ENCODE assay signal across 8 mouse cellular contexts in the genomic region with DNA sequence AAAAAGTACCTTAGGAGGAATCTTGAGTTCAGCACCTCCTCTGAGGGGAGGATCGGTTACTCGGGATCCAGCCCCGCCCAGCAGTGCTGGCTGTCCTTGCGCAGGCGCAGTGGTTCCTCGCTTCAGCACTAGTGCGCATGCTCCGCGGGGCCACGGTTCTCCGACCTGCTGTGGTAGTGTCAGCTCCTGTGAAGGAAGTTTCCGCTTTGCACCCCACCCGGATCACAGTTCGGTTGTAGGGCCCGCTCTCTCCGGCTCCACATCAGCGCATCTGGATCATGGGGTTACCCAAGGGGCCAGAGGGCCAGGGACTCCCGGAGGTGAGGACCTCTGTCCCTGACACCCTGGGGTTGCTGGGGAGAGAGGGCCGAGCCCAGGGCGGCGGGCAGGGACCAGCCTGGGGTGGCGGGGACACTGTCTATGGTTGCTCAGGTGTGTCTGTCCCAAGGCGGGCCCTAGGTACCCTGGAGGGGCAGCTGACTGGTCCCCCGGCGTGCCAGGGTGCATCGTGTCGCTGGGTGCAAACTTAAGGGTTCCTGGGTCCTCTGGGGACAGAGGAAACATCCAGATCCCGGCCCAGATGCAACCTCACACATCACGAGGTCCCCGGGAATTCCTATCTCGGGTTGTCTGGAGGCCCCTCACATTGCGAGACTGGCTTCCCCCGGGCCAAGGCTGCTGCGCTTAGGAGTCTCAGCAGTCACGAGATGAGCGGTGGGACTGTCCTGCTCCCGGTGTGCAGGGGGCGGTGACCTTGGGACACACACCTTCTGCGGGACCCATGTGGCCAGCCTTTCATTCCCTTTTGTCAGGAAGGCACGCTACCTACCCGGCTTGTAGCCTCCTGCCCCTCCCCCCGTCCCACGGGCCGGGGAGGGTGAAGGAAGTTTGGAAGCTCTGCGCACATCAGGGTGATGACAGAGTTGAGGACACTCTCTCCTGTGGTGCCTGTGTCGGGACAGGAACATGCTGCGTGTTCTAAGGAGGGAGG. TPM values are rescaled to one million over a fixed set of nuclear protein-coding genes. Genes with fewer than 3 reads are reported as not detected.
DNase-seq lines count a peak whose midpoint lies in the region; ATAC-seq and TF ChIP-seq lines count a peak whose summit lies in the region.

A gene (plus strand): TSS at position 112 of the 991 bp plus-strand sequence.

- H3K27ac ChIP-seq in forebrain, embryonic 10.5 days, result peak within 1 kb of the TSS; percentile 87
- peak within 1 kb of the TSS; percentile 71 for H3K27ac ChIP-seq in heart, embryonic 15.5 days
- peak within 1 kb of the TSS; percentile 48 for H3K27ac ChIP-seq in liver, embryonic 14.5 days
- no peak within 1 kb of the TSS for H3K27ac ChIP-seq in neural tube, embryonic 11.5 days (ENCODE audit: low read depth, low read length)
- 0 out of 2 replicates have a peak within 1 kb of the TSS, but pooled peaks have one; percentile 24 for H3K27ac ChIP-seq in stomach, postnatal 0 days (replicated peaks)

- peak within 1 kb of the TSS; percentile 82 for H3K4me3 ChIP-seq in forebrain, embryonic 10.5 days
- peak within 1 kb of the TSS; percentile 87 for H3K4me3 ChIP-seq in heart, embryonic 15.5 days
- peak within 1 kb of the TSS; percentile 63 to 74 for H3K4me3 ChIP-seq in liver, embryonic 14.5 days (ENCODE audit: insufficient read depth in 1 of 2, low read depth in 2 of 2, low read length in 2 of 2)
- H3K4me3 ChIP-seq in neural tube, embryonic 11.5 days (ENCODE audit: low read depth, low read length), result peak within 1 kb of the TSS; percentile 82
- peak within 1 kb of the TSS; percentile 83 for H3K4me3 ChIP-seq in stomach, postnatal 0 days (ENCODE audit: low read depth, low read length)

- peak; percentile 99 for DNase-seq in CD8-positive naive resting alpha-beta T cell, adult 2 months (ENCODE audit: low read depth in 2 of 2, low spot score in 2 of 2)
- peak; percentile 93 for DNase-seq in c-Kit-positive CD71-negative TER-119-negative erythroid progenitor cells, embryonic 14.5 days (ENCODE audit: low read depth)
- DNase-seq in forebrain, embryonic 10.5 days (ENCODE audit: extremely low spot score, low spot score), result peak; percentile 98
- DNase-seq in kidney, postnatal 25 days, result peak; percentile 98 to 99
- peak; percentile 80 to 88 (median 85) for DNase-seq in liver, embryonic 14.5 days (ENCODE audit: low read depth in 3 of 3, low spot score in 3 of 3)
- peak; percentile 97 for DNase-seq in neural tube, embryonic 11.5 days (ENCODE audit: low spot score)
- peak; percentile 98 for DNase-seq in stomach, postnatal 0 days (ENCODE audit: low spot score)

- H3K27me3 ChIP-seq in forebrain, embryonic 10.5 days (ENCODE audit: poor library complexity, severe bottlenecking), result no peaks in the 10 kb centered on the region
- H3K27me3 ChIP-seq in heart, embryonic 15.5 days, result no peaks in the 10 kb centered on the region
- H3K27me3 ChIP-seq in liver, embryonic 14.5 days (ENCODE audit: control insufficient read depth, insufficient read depth, low read length), result no peaks in the 10 kb centered on the region
- H3K27me3 ChIP-seq in neural tube, embryonic 11.5 days (ENCODE audit: control insufficient read depth, insufficient read depth, low read length), result no peaks in the 10 kb centered on the region
- H3K27me3 ChIP-seq in stomach, postnatal 0 days (ENCODE audit: control insufficient read depth, insufficient read depth, low read length), result no peaks in the 10 kb centered on the region

- peak; percentile 90 for ATAC-seq in heart, embryonic 15.5 days (replicated peaks; ENCODE audit: insufficient number of reproducible peaks, insufficient read depth, low FRiP score, low read depth)
- ATAC-seq in liver, embryonic 14.5 days (ENCODE audit: insufficient read depth), result peak; percentile 90
- ATAC-seq in neural tube, embryonic 11.5 days (ENCODE audit: insufficient read depth, low FRiP score, low TSS enrichment), result peak; percentile 89
- peak; percentile 91 for ATAC-seq in stomach, postnatal 0 days (ENCODE audit: low FRiP score, low TSS enrichment)

- H3K36me3 ChIP-seq in forebrain, embryonic 10.5 days (replicated peaks), result peaks cover 11% of the 10 kb centered on the region
- H3K36me3 ChIP-seq in heart, embryonic 15.5 days, result peaks cover 8% of the 10 kb centered on the region
- no peaks in the 10 kb centered on the region for H3K36me3 ChIP-seq in liver, embryonic 14.5 days (replicated peaks; ENCODE audit: control insufficient read depth, insufficient read depth, low read depth)
- H3K36me3 ChIP-seq in neural tube, embryonic 11.5 days (ENCODE audit: control insufficient read depth, insufficient read depth, low read length), result peaks cover 5% of the 10 kb centered on the region; the same call in 1 of the 2 replicates
- no peaks in the 10 kb centered on the region for H3K36me3 ChIP-seq in stomach, postnatal 0 days (ENCODE audit: control insufficient read depth, insufficient read depth, low read length)

- no peaks in the 10 kb centered on the region for H3K9me3 ChIP-seq in forebrain, embryonic 10.5 days
- no peaks in the 10 kb centered on the region for H3K9me3 ChIP-seq in heart, embryonic 15.5 days (replicated peaks)
- no peaks in the 10 kb centered on the region for H3K9me3 ChIP-seq in liver, embryonic 14.5 days (ENCODE audit: control insufficient read depth, low read length)
- no peaks in the 10 kb centered on the region for H3K9me3 ChIP-seq in neural tube, embryonic 11.5 days (ENCODE audit: control insufficient read depth, low read length)
- H3K9me3 ChIP-seq in stomach, postnatal 0 days (ENCODE audit: control insufficient read depth, low read length), result no peaks in the 10 kb centered on the region

- H3K4me2 ChIP-seq in heart, embryonic 15.5 days, result peak within 1 kb of the TSS; percentile 94
- H3K4me2 ChIP-seq in liver, embryonic 14.5 days (ENCODE audit: low read depth), result peak within 1 kb of the TSS; percentile 84
- H3K4me2 ChIP-seq in neural tube, embryonic 11.5 days (ENCODE audit: low read depth), result peak within 1 kb of the TSS; percentile 99
- peak within 1 kb of the TSS; percentile 99 for H3K4me2 ChIP-seq in stomach, postnatal 0 days (replicated peaks; ENCODE audit: low read depth)

- no peak for TF ChIP-seq CTCF in liver, embryonic 14.5 days (IDR thresholded peaks at IDR 0.05; ENCODE audit: low read depth)
- no peak for TF ChIP-seq CTCF in stomach, postnatal 0 days (IDR thresholded peaks at IDR 0.05; ENCODE audit: low read depth)

- H3K9ac ChIP-seq in heart, embryonic 15.5 days, result peak within 1 kb of the TSS; percentile 86
- H3K9ac ChIP-seq in liver, embryonic 14.5 days (replicated peaks), result peak within 1 kb of the TSS; percentile 71
- peak within 1 kb of the TSS; percentile 82 for H3K9ac ChIP-seq in neural tube, embryonic 11.5 days (ENCODE audit: low read length)
- peak within 1 kb of the TSS; percentile 90 for H3K9ac ChIP-seq in stomach, postnatal 0 days (ENCODE audit: low read length)

- H3K4me1 ChIP-seq in forebrain, embryonic 10.5 days, result peaks cover 25% of the 10 kb centered on the region
- peaks cover 14% of the 10 kb centered on the region for H3K4me1 ChIP-seq in heart, embryonic 15.5 days (replicated peaks)
- H3K4me1 ChIP-seq in liver, embryonic 14.5 days (replicated peaks; ENCODE audit: control insufficient read depth in 2 of 2, insufficient read depth in 2 of 2, low read length in 1 of 2), result peaks cover 0 to 5% of the 10 kb centered on the region in 2 experiments; a peak in 3 of 4 replicates
- peaks cover 7% of the 10 kb centered on the region; the same call in 1 of the 2 replicates for H3K4me1 ChIP-seq in neural tube, embryonic 11.5 days (ENCODE audit: control insufficient read depth, insufficient read depth, low read length)
- H3K4me1 ChIP-seq in stomach, postnatal 0 days (replicated peaks; ENCODE audit: control insufficient read depth, insufficient read depth), result no peaks in the 10 kb centered on the region; the same call in 1 of the 2 replicates

- under 1% methylated on average over 47 of the region's 47 CpGs for WGBS in forebrain, embryonic 10.5 days
- WGBS in heart, embryonic 15.5 days, result under 1% methylated on average over 47 of the region's 47 CpGs
- WGBS in liver, embryonic 14.5 days (ENCODE audit: insufficient replicate concordance), result under 1% methylated on average over 47 of the region's 47 CpGs
- under 1% methylated on average over 47 of the region's 47 CpGs for WGBS in neural tube, embryonic 11.5 days
- WGBS in stomach, postnatal 0 days, result under 1% methylated on average over 47 of the region's 47 CpGs

- no peak for TF ChIP-seq EP300 in liver, embryonic 14.5 days (IDR thresholded peaks at IDR 0.05; ENCODE audit: low read depth)
- TF ChIP-seq EP300 in stomach, postnatal 0 days (optimal IDR thresholded peaks at IDR 0.05), result no peak

RNA-seq across cellular contexts. Expression of the gene that starts here (rescaled TPM):
- 12.1 and 12.9 TPM in 2 replicates for polyA plus RNA-seq in forebrain, embryonic 10.5 days (2016; fragmentation: Nextera tagmentation; extraction: Ambion mirVana)
- polyA plus RNA-seq in heart, embryonic 15.5 days (2015; fragmentation: Nextera tagmentation; extraction: Ambion mirVana), result 6.4 and 7.6 TPM in 2 replicates
- 1.7 and 2.7 TPM in 2 replicates for polyA plus RNA-seq in liver, embryonic 14.5 days (2012; rRNA removed)
- polyA plus RNA-seq in liver, embryonic 14.5 days (2014; fragmentation: Nextera tagmentation; extraction: Ambion mirVana), result 2.4 and 2.8 TPM in 2 replicates
- polyA plus RNA-seq in neural tube, embryonic 11.5 days (2014; fragmentation: Nextera tagmentation; extraction: Ambion mirVana), result 10.2 and 11.0 TPM in 2 replicates
- polyA plus RNA-seq in stomach, postnatal 0 days (2015; fragmentation: Nextera tagmentation; extraction: Ambion mirVana), result 4.6 and 4.7 TPM in 2 replicates
